Mouse (Mus musculus): ENCODE results near the gene Dhrs7c. TPM values are rescaled to one million over a fixed set of nuclear protein-coding genes. Genes with fewer than 3 reads are reported as not detected.

The Dhrs7c gene
- total and polyA plus RNA-seq, 3 experiments, result not detected

DNA sequence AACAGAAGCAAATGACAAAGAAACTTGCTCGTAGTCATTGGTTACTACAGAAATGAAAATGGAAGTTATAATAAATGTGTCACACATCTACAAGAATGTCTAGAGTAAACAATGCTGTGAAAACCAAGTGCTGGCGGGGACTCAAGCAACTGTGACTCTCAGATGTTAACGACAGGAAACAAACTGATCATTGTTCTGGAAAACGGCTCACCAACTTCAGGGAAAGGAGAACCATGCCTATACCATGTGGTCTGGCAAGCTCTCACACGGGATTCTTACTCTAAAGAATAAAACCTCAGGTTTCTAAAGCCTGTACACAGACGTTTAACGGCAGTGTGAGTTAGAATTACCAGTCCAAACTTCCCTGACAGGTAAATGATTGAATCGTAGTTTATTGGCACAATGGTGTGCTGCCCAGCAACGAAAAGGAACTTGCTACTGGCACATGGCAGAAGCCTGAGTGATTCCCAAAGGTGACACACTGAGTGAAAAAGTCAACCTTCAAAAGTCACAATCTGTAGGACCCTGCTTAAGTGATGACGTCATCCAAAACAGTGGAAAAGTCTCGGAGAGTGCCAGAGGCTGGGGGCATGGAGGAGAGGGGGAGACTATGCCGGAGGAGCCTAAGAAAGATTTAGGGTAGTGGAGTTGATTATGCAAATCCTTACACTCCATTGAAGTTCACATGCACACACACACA, 30.5 kb downstream of the Dhrs7c start:
- H3K9me3 ChIP-seq (replicated peaks; ENCODE audit: low read length), result no peaks in the 10 kb centered on the region
- in situ Hi-C loops (cut with MboI; ENCODE audit: low pct_ligation_motif_present, low pct_unique_long_range_greater_than_20kb, low sequenced_read_pairs) (no loop called here), dilution Hi-C loops (cut with MboI; ENCODE audit: extremely low pct_ligation_motif_present, extremely low pct_unique_long_range_greater_than_20kb, low sequenced_read_pairs) (no loop called here)

DNA sequence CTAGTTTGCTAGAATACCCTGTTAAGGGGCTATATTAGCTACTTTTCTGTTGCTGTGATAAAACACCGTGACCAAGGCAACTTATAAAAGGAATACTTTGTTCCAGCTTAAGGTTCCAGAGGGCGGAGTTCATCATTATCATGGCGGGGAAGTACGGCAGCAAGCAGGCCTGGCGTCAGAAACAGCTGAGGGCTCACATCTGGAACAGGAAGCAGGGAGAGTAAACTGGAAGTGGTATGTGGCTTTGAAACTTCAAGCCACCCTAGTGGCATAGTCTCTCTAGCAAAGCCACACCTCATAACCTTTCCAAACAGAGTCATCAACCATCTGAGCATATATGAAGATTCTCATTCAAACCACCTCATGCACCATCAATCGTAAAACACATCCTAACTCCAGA, 31.5 kb downstream of the Dhrs7c start:
- no peak for DNase-seq (ENCODE audit: extremely low read depth)
- Histone ChIP-seq H3K9ac (ENCODE audit: insufficient read depth, low read depth) (no peak overlapping the region), H3K79me2 (replicated peaks; ENCODE audit: control insufficient read depth, extremely low read depth, insufficient read depth, poor library complexity, severe bottlenecking) (no peaks in the 10 kb centered on the region), H3K27ac (ENCODE audit: insufficient read depth, low read depth) (no peak overlapping the region), H3K27me3 (replicated peaks) (peaks cover 6% of the 10 kb centered on the region), H3K9me3 (replicated peaks; ENCODE audit: low read length) (no peaks in the 10 kb centered on the region), H3K4me2 (ENCODE audit: insufficient read depth, low read depth, poor library complexity, severe bottlenecking) (no peak overlapping the region), H3K4me1 (ENCODE audit: control insufficient read depth in 1 of 2, insufficient read depth in 2 of 2) (peaks cover 0 to 4% of the 10 kb centered on the region in 2 experiments; a peak in 1 of 4 replicates), H3K36me3 (replicated peaks in 1 of 2; ENCODE audit: control insufficient read depth in 1 of 2, insufficient read depth in 1 of 2, low read length in 1 of 2) (no peaks in the 10 kb centered on the region), H3K4me3 (replicated peaks in 1 of 3; ENCODE audit: low read depth in 2 of 3, low read length in 2 of 3, poor library complexity in 1 of 3) (no peak overlapping the region)
- TF ChIP-seq JUND (conservative IDR thresholded peaks at IDR 0.05; ENCODE audit: low read depth, low read length) (no peak), USF1 (IDR thresholded peaks at IDR 0.05; ENCODE audit: low read depth, low read length) (no peak), TCF12 (IDR thresholded peaks at IDR 0.05; ENCODE audit: low read depth, low read length) (no peak), ZNF384 (IDR thresholded peaks at IDR 0.05; ENCODE audit: low read depth, low read length) (no peak), TBP (conservative IDR thresholded peaks at IDR 0.05; ENCODE audit: low read depth, low read length) (no peak), MAFK (IDR thresholded peaks at IDR 0.05; ENCODE audit: insufficient replicate concordance, low read length) (no peak), CHD1 (IDR thresholded peaks at IDR 0.05; ENCODE audit: low read depth, low read length) (no peak)
- dilution Hi-C loops (cut with MboI; ENCODE audit: extremely low pct_ligation_motif_present, extremely low pct_unique_long_range_greater_than_20kb, low sequenced_read_pairs) (no loop called here), in situ Hi-C loops (cut with MboI; ENCODE audit: low pct_ligation_motif_present, low pct_unique_long_range_greater_than_20kb, low sequenced_read_pairs) (no loop called here)

More for the DNA sequence above, 30.5 kb downstream of the Dhrs7c start:
- no peak for DNase-seq (ENCODE audit: extremely low read depth)
- peaks cover 6% of the 10 kb centered on the region for H3K27me3 ChIP-seq (replicated peaks)
- H3K9ac ChIP-seq (ENCODE audit: insufficient read depth, low read depth), result no peak overlapping the region
- no peak for TF ChIP-seq KAT2A (IDR thresholded peaks at IDR 0.05; ENCODE audit: insufficient replicate concordance, low read length)
- TF ChIP-seq MXI1 (IDR thresholded peaks at IDR 0.05; ENCODE audit: low read depth, low read length), result no peak
- TF ChIP-seq MYC (IDR thresholded peaks at IDR 0.05; ENCODE audit: low read depth, low read length), result no peak
- no peak for TF ChIP-seq POLR2A (IDR thresholded peaks at IDR 0.05; ENCODE audit: low read depth, low read length)
- no peak for TF ChIP-seq USF2 (conservative IDR thresholded peaks at IDR 0.05; ENCODE audit: low read depth, low read length)
- no peak for TF ChIP-seq JUN (IDR thresholded peaks at IDR 0.05; ENCODE audit: insufficient read depth, low read depth, low read length)
- no peak for TF ChIP-seq MAZ (IDR thresholded peaks at IDR 0.05; ENCODE audit: low read depth, low read length)
- TF ChIP-seq CHD1 (IDR thresholded peaks at IDR 0.05; ENCODE audit: low read depth, low read length), result no peak
- TF ChIP-seq ZC3H11A (IDR thresholded peaks at IDR 0.05; ENCODE audit: low read depth, low read length), result no peak
- no peak for TF ChIP-seq UBTF (IDR thresholded peaks at IDR 0.05; ENCODE audit: low read depth, low read length)
- TF ChIP-seq PAX5 (IDR thresholded peaks at IDR 0.05; ENCODE audit: low read length), result no peak
- no peak for TF ChIP-seq HCFC1 (IDR thresholded peaks at IDR 0.05; ENCODE audit: low read depth, low read length)
- H3K79me2 ChIP-seq (replicated peaks; ENCODE audit: control insufficient read depth, extremely low read depth, insufficient read depth, poor library complexity, severe bottlenecking), result no peaks in the 10 kb centered on the region
- no peak overlapping the region for H3K4me3 ChIP-seq (replicated peaks in 1 of 3; ENCODE audit: low read depth in 2 of 3, low read length in 2 of 3, poor library complexity in 1 of 3)
- H3K4me2 ChIP-seq (ENCODE audit: insufficient read depth, low read depth, poor library complexity, severe bottlenecking), result no peak overlapping the region
- H3K36me3 ChIP-seq (replicated peaks in 1 of 2; ENCODE audit: control insufficient read depth in 1 of 2, insufficient read depth in 1 of 2, low read length in 1 of 2), result no peaks in the 10 kb centered on the region
- H3K27ac ChIP-seq (ENCODE audit: insufficient read depth, low read depth), result no peak overlapping the region
- peaks cover 0 to 4% of the 10 kb centered on the region in 2 experiments; a peak in 1 of 4 replicates for H3K4me1 ChIP-seq (ENCODE audit: control insufficient read depth in 1 of 2, insufficient read depth in 2 of 2)
